Mouse (Mus musculus): ENCODE results near the gene Sec14l2. TPM values are rescaled to one million over a fixed set of nuclear protein-coding genes. Genes with fewer than 3 reads are reported as not detected.
"Not testable (repeated sequence)": the region's sequence is repeated elsewhere in the genome, so short reads cannot be mapped to it uniquely, and the experiment has no call there.

Sec14l2 gene
- polyA plus RNA-seq, 1 experiment from 2014 or later = 1.4 TPM

DNA sequence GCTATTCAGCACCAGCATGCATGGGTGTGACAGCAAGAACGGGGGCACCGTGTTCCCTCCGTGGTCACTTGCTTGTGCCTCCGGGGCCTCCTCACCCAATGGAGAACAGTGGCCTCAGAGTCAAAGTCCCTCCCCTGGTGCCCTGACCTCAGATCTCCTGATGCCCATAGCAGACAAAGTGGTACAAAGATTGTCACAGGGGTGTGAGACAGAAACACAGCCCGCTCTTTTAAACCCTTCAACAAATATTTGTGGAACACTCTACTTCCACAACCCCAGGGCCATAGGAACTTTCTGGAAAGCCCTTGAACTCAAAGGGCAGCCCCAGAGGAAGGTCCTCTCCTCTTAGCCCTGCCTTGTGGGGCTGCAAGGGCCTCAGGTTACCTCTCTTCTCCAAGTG is 989 bp downstream of the Sec14l2 start:
- 72% methylated on average over 5 of the region's 5 CpGs for WGBS
- no peaks in the 10 kb centered on the region for H3K9me3 ChIP-seq
- H3K27ac ChIP-seq = no peak overlapping the region
- no peak overlapping the region for H3K4me3 ChIP-seq (replicated peaks)
- H3K27me3 ChIP-seq (replicated peaks) = peaks cover 10% of the 10 kb centered on the region
- H3K9ac ChIP-seq = no peak overlapping the region
- H3K36me3 ChIP-seq = no peaks in the 10 kb centered on the region
- no peak for ATAC-seq
- H3K4me2 ChIP-seq (replicated peaks) = no peak overlapping the region
- peaks cover 15% of the 10 kb centered on the region for H3K4me1 ChIP-seq (replicated peaks)

DNA sequence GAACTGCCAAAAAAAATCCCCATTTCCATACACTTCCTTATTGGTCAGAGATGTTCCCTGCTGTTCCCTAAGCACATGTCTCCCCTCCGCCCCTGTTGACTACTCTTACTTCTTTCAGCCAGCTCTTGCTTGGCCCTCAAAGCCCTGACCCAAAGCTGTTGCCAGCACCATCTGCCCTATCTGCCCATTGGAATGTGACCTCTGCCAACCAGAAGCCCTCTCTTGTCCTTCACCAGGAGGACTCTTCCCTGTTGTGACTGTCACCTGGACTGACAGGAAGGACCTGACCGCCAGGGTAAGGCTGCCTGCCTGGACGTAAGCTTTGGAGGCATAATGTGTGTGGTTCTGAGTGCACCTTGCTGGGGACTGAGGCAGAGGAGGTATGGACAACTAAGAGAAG is 1.5 kb downstream of the Sec14l2 start:
- 72% methylated on average over 3 of the region's 3 CpGs for WGBS
- no peak overlapping the region for H3K4me2 ChIP-seq (replicated peaks)
- no peaks in the 10 kb centered on the region for H3K36me3 ChIP-seq
- no peak overlapping the region for H3K27ac ChIP-seq
- H3K4me1 ChIP-seq (replicated peaks) = peaks cover 18% of the 10 kb centered on the region
- peaks cover 14% of the 10 kb centered on the region for H3K27me3 ChIP-seq (replicated peaks)
- H3K9ac ChIP-seq = no peak overlapping the region
- no peak overlapping the region for H3K4me3 ChIP-seq (replicated peaks)
- no peak for ATAC-seq
- no peaks in the 10 kb centered on the region for H3K9me3 ChIP-seq

DNA sequence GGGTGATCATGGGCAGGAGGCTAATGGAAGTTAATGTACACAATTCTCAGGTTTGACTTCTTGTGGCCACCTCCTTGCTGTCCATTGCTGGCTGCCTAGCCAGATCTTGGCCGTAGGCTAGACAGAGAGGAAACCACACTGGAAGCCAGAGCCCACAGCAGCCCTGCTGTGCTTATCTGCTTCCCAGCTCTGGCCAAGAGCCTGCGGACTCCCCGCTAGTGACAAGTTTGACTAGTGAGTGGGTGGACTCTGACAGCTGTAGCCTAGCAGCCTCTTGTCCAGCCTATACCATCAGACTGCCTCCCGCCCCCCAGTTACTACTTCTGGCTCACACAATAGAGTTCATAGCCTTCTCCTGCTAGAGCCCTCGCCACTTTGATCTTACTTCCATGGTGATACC is 3.6 kb downstream of the Sec14l2 start:
- peaks cover 14% of the 10 kb centered on the region for H3K27me3 ChIP-seq (replicated peaks)
- no peaks in the 10 kb centered on the region for H3K9me3 ChIP-seq
- peaks cover 19% of the 10 kb centered on the region for H3K4me1 ChIP-seq (replicated peaks)
- no peak overlapping the region for H3K4me2 ChIP-seq (replicated peaks)
- WGBS = 76% methylated on average over 5 of the region's 5 CpGs
- no peaks in the 10 kb centered on the region for H3K36me3 ChIP-seq
- H3K4me3 ChIP-seq (replicated peaks) = no peak overlapping the region
- ATAC-seq = no peak
- no peak overlapping the region for H3K27ac ChIP-seq
- no peak overlapping the region for H3K9ac ChIP-seq

- H3K27ac ChIP-seq = no peak overlapping the region
- H3K9ac ChIP-seq = peak overlapping the region; percentile 51
- peaks cover 14% of the 10 kb centered on the region for H3K27me3 ChIP-seq (replicated peaks)
- peak; percentile 87 for ATAC-seq
- no peaks in the 10 kb centered on the region for H3K36me3 ChIP-seq
- H3K9me3 ChIP-seq = no peaks in the 10 kb centered on the region
- 2% methylated on average over 41 of the region's 41 CpGs for WGBS
- peak overlapping the region; percentile 47 for H3K4me3 ChIP-seq (replicated peaks)
- peak overlapping the region; percentile 96 for H3K4me2 ChIP-seq (replicated peaks)
- H3K4me1 ChIP-seq (replicated peaks) = peaks cover 19% of the 10 kb centered on the region
Observed at GRCm38 (mm10) chr11:4118081-4118921, 4.9 kb downstream of the Sec14l2 start.

DNA sequence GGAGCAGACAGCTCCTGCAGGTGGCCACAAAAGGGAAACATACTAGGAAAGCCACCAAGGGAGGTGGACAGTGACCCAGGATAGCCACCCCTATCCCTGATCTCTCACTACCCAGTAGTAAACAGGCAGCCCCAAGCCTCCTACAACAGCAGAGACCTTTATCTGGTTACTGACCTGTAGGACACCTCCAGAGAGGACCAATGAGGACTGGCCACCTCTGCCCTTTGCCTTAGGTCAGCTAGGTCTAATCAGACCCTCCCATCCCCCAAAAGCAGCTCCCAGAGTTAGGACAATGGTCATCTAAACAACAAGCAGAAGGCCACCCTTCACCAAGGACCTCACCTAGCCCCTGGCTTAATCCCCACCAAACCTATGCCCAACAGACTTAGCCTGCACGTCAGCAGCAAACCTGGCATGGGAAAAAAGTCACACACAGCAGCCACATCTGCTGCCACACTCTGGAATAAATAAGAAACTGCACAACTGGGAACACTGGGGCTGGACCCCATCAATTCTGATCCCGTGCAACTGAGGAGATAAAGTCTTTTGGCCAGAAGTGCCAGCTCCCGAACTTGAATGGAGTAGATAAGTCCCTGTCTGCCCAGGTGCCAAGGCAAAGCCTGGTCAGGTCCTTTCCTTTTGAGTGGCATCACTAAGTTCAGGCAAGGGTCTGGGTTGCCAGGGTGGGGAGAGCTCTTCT is 5.7 kb downstream of the Sec14l2 start:
- no peaks in the 10 kb centered on the region for H3K9me3 ChIP-seq
- peaks cover 14% of the 10 kb centered on the region for H3K27me3 ChIP-seq (replicated peaks)
- H3K27ac ChIP-seq = no peak overlapping the region
- no peak overlapping the region for H3K9ac ChIP-seq
- WGBS = 27% methylated on average over 3 of the region's 3 CpGs
- no peaks in the 10 kb centered on the region for H3K36me3 ChIP-seq
- H3K4me1 ChIP-seq (replicated peaks) = peaks cover 19% of the 10 kb centered on the region
- peak overlapping the region; percentile 96 for H3K4me2 ChIP-seq (replicated peaks)
- ATAC-seq = no peak
- peak overlapping the region; percentile 47 for H3K4me3 ChIP-seq (replicated peaks)

DNA sequence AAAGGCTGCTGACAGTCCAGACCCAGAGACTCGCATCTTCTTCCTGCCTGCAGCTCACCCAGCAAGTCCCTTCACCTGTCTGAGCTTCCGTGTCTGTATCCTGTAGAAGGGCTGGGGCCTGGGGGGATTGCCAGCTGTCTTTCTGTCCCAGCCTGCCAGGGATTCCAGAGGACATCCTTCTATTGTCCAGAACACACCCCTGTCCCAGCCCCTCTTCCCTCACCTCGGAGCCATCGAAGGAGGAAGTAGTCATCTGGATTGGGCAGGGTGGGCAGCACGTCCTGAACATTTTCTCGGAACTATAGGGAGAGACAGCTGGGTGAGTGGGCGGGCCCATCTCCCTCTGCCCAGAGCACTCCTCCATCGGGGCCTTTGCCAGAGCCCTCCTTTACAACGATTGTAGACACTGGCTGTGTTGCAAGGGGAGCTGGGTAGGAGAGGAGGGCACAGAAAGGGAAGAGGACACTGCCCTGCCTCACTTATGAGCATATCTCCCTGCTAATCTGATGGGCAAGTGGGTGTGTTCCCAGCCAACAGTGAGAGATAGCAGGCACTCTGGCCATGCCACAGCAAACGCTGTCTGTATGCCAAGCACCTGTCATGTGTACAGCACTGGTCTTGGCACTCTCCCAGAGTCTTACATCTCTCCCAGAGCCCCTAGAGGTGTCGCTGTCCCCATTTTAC is 6.6 kb downstream of the Sec14l2 start:
- no peak overlapping the region for H3K9ac ChIP-seq
- H3K4me2 ChIP-seq (replicated peaks) = no peak overlapping the region
- H3K27ac ChIP-seq = no peak overlapping the region
- H3K9me3 ChIP-seq = no peaks in the 10 kb centered on the region
- ATAC-seq = no peak
- H3K27me3 ChIP-seq (replicated peaks) = peaks cover 14% of the 10 kb centered on the region
- H3K4me1 ChIP-seq (replicated peaks) = peaks cover 19% of the 10 kb centered on the region
- no peak overlapping the region for H3K4me3 ChIP-seq (replicated peaks)
- H3K36me3 ChIP-seq = no peaks in the 10 kb centered on the region
- WGBS = 61% methylated on average over 11 of the region's 11 CpGs

DNA sequence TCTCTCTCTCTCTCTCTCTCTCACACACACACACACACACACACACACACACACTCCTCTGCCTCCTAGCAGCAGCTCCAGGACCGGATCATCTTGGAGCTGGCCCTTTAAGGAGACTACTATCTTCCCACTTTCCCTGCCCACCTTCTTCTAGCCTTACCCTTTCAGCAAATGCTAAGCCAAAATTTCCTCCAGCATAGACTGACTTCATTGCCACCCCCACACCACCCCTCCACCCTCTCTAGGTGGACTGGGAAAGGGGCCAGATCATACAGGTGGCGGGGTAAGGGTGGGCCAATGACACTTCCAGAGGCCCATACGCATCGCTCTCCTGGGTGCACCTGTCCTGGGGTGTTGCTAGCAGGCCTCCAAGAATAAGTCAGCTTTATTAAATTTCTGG is 7.8 kb downstream of the Sec14l2 start:
- 84% methylated on average over 4 of the region's 4 CpGs for WGBS
- H3K9ac ChIP-seq = no peak overlapping the region
- H3K4me2 ChIP-seq (replicated peaks) = no peak overlapping the region
- H3K27me3 ChIP-seq (replicated peaks) = peaks cover 14% of the 10 kb centered on the region
- H3K4me3 ChIP-seq (replicated peaks) = no peak overlapping the region
- H3K4me1 ChIP-seq (replicated peaks) = peaks cover 19% of the 10 kb centered on the region
- H3K27ac ChIP-seq = no peak overlapping the region
- no peaks in the 10 kb centered on the region for H3K9me3 ChIP-seq
- ATAC-seq = no peak
- H3K36me3 ChIP-seq = no peaks in the 10 kb centered on the region

GRCm38 (mm10) chr11:4114541-4114940 is 8.7 kb downstream of the Sec14l2 start:
- not testable (repeated sequence) for H3K9ac ChIP-seq; H3K4me2 ChIP-seq (replicated peaks); H3K27ac ChIP-seq; ATAC-seq; H3K36me3 ChIP-seq; H3K9me3 ChIP-seq; H3K4me3 ChIP-seq (replicated peaks)
- Histone ChIP-seq H3K27me3 (replicated peaks) (peaks cover 14% of the 10 kb centered on the region), H3K4me1 (replicated peaks) (peaks cover 19% of the 10 kb centered on the region)
- 82% methylated on average over 6 of the region's 6 CpGs for WGBS

DNA sequence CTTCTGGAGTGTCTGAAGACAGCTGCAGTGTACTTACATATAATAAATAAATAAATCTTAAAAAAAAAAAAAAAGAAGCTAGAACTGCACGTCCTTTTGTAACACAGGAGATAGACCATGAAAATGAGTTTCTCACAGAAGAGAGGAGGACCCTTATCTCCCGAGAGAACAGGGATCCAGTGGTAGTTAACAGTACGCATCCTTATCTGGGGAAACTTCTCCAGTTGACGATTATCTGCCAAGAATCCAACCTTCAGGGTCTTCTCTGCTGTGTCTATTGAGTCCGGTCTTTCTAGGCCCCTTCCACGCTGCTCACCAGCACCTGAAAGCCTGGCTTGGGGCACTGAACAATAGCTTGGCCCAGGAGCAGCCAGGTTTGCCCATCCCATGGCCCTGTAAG is 9.2 kb downstream of the Sec14l2 start:
- peaks cover 19% of the 10 kb centered on the region for H3K4me1 ChIP-seq (replicated peaks)
- 77% methylated on average over 6 of the region's 6 CpGs for WGBS
- no peak for ATAC-seq

GRCm38 (mm10) chr11:4113496-4113895 is 9.7 kb downstream of the Sec14l2 start:
- no peak overlapping the region for H3K4me2 ChIP-seq (replicated peaks)
- ATAC-seq = no peak
- no peak overlapping the region for H3K27ac ChIP-seq
- H3K27me3 ChIP-seq (replicated peaks) = peaks cover 14% of the 10 kb centered on the region
- H3K4me3 ChIP-seq (replicated peaks) = no peak overlapping the region
- no peaks in the 10 kb centered on the region for H3K36me3 ChIP-seq
- H3K9ac ChIP-seq = no peak overlapping the region
- peaks cover 15% of the 10 kb centered on the region for H3K4me1 ChIP-seq (replicated peaks)
- WGBS = 82% methylated on average over 4 of the region's 4 CpGs
- H3K9me3 ChIP-seq = no peaks in the 10 kb centered on the region

More for the DNA sequence above, 9.2 kb downstream of the Sec14l2 start:
- Histone ChIP-seq H3K27ac (no peak overlapping the region), H3K4me3 (replicated peaks) (no peak overlapping the region), H3K4me2 (replicated peaks) (no peak overlapping the region), H3K9ac (no peak overlapping the region), H3K27me3 (replicated peaks) (peaks cover 14% of the 10 kb centered on the region), H3K9me3 (no peaks in the 10 kb centered on the region), H3K36me3 (no peaks in the 10 kb centered on the region)

GRCm38 (mm10) chr11:4112861-4113260 is 10.4 kb downstream of the Sec14l2 start:
- H3K4me2 ChIP-seq (replicated peaks) = no peak overlapping the region
- no peak for ATAC-seq
- H3K4me3 ChIP-seq (replicated peaks) = no peak overlapping the region
- H3K27me3 ChIP-seq (replicated peaks) = peaks cover 9% of the 10 kb centered on the region
- no peaks in the 10 kb centered on the region for H3K36me3 ChIP-seq
- 67% methylated on average over 6 of the region's 6 CpGs for WGBS
- peaks cover 8% of the 10 kb centered on the region for H3K4me1 ChIP-seq (replicated peaks)
- H3K9ac ChIP-seq = no peak overlapping the region
- H3K27ac ChIP-seq = no peak overlapping the region
- no peaks in the 10 kb centered on the region for H3K9me3 ChIP-seq

- WGBS = 88% methylated on average over 4 of the region's 4 CpGs
Observed at GRCm38 (mm10) chr11:4112033-4112432, 11.2 kb downstream of the Sec14l2 start.

More at GRCm38 (mm10) chr11:4112033-4112432, 11.2 kb downstream of the Sec14l2 start:
- H3K4me1 ChIP-seq (replicated peaks) = 0 out of 2 replicates have a peak, but pooled peaks cover 2% of the 10 kb centered on the region
- peaks cover 2% of the 10 kb centered on the region for H3K27me3 ChIP-seq (replicated peaks)
- no peak overlapping the region for H3K4me2 ChIP-seq (replicated peaks)
- ATAC-seq = no peak
- H3K9ac ChIP-seq = no peak overlapping the region
- no peak overlapping the region for H3K27ac ChIP-seq
- no peak overlapping the region for H3K4me3 ChIP-seq (replicated peaks)
- no peaks in the 10 kb centered on the region for H3K9me3 ChIP-seq
- H3K36me3 ChIP-seq = no peaks in the 10 kb centered on the region
